Mouse (Mus musculus) olfactory bulb, adult 2 months (tissue): ENCODE measurements around the gene Lrba. TPM values are rescaled to one million over a fixed set of nuclear protein-coding genes. Genes with fewer than 3 reads are reported as not detected.

Experiments
- H3K27ac ChIP-seq: fragments of 200-500 bp; 2 replicates; pipeline ENCODE4 v1.5.1; 2012; ENCODE audit warnings: low read depth, low read length; ENCODE audit not compliant: insufficient read depth
- H3K4me1 ChIP-seq: fragments of 200-500 bp; 2 replicates; pipeline ENCODE4 v1.6.1; 2012; ENCODE audit warnings: low read length; ENCODE audit not compliant: control insufficient read depth, insufficient read depth
- H3K4me3 ChIP-seq: fragments of 200-500 bp; 2 replicates; pipeline ENCODE4 v1.5.1; 2012; ENCODE audit warnings: mild to moderate bottlenecking, low read depth, low read length, moderate library complexity; ENCODE audit not compliant: insufficient read depth
- CTCF ChIP-seq: fragments of 200-500 bp; IDR thresholded peaks from 2 replicates; pipeline ENCODE4 v1.5.1; 2012; ENCODE audit warnings: low read depth, mild to moderate bottlenecking, low read length, moderate library complexity; ENCODE audit not compliant: insufficient read depth
- POLR2A ChIP-seq: fragments of 200-500 bp; IDR thresholded peaks from 2 replicates; pipeline ENCODE4 v1.6.1; 2012; ENCODE audit warnings: mild to moderate bottlenecking, low read depth, low read length, moderate library complexity; ENCODE audit not compliant: insufficient read depth
- WGBS: fragments of 180-500 bp; shearing (Covaris S2); methylation state at CpG from one replicate; pipeline ENCODE4 v1.1.7; 2018; 5-methylcytosine and 5-hydroxymethylcytosine counted together
- polyA plus RNA-seq: library from polyadenylated mRNA; stranded (reverse); fragments of >200 nt; gene quantifications from 2 replicates; pipeline ENCODE4 v1.2.4, GENCODE M21; 2012; ENCODE audit warnings: low replicate concordance; ENCODE audit not compliant: missing spikeins, insufficient read depth, insufficient read length

The Lrba gene
- polyA plus RNA-seq, 1 experiment: not detected

GRCm38 (mm10) chr3:86386246-86386645, 161.8 kb downstream of the Lrba start:
- WGBS: 89% methylated on average over 4 of the region's 4 CpGs
- Histone ChIP-seq H3K4me1 (no peaks in the 10 kb centered on the region), H3K27ac (no peak overlapping the region), H3K4me3 (no peak overlapping the region)
- TF ChIP-seq POLR2A: no peak
- TF ChIP-seq CTCF: no peak

- 93% methylated on average over 2 of the region's 2 CpGs for WGBS
- no peak for TF ChIP-seq POLR2A
- TF ChIP-seq CTCF: no peak
- no peaks in the 10 kb centered on the region for H3K4me1 ChIP-seq
- H3K27ac ChIP-seq: no peak overlapping the region
- H3K4me3 ChIP-seq: no peak overlapping the region
Measured at GRCm38 (mm10) chr3:86423828-86424227, 199.3 kb downstream of the Lrba start.

- no peaks in the 10 kb centered on the region for H3K4me1 ChIP-seq
- no peak overlapping the region for H3K27ac ChIP-seq
- no peak for TF ChIP-seq POLR2A
- TF ChIP-seq CTCF: no peak
- 93% methylated on average over 1 of the region's 1 CpGs for WGBS
- H3K4me3 ChIP-seq: no peak overlapping the region
Measured at GRCm38 (mm10) chr3:86426733-86427132, 202.3 kb downstream of the Lrba start.

GRCm38 (mm10) chr3:86443497-86443896, 219.0 kb downstream of the Lrba start:
- Histone ChIP-seq H3K27ac (no peak overlapping the region), H3K4me1 (no peaks in the 10 kb centered on the region), H3K4me3 (no peak overlapping the region)
- no peak for TF ChIP-seq CTCF
- no peak for TF ChIP-seq POLR2A
- 36% methylated on average over 4 of the region's 4 CpGs for WGBS

- TF ChIP-seq CTCF: no peak
- no peak for TF ChIP-seq POLR2A
- no peak overlapping the region for H3K4me3 ChIP-seq
- H3K27ac ChIP-seq: no peak overlapping the region
- 99% methylated on average over 2 of the region's 2 CpGs for WGBS
- no peaks in the 10 kb centered on the region for H3K4me1 ChIP-seq
Measured at GRCm38 (mm10) chr3:86451211-86451610, 226.7 kb downstream of the Lrba start.

- H3K4me1 ChIP-seq: no peaks in the 10 kb centered on the region
- no peak overlapping the region for H3K4me3 ChIP-seq
- 78% methylated on average over 3 of the region's 3 CpGs for WGBS
- no peak overlapping the region for H3K27ac ChIP-seq
- TF ChIP-seq CTCF (no peak), POLR2A (no peak)
Measured at GRCm38 (mm10) chr3:86461582-86461981, 237.1 kb downstream of the Lrba start.

GRCm38 (mm10) chr3:86489992-86490391, 265.5 kb downstream of the Lrba start:
- Histone ChIP-seq H3K4me3 (no peak overlapping the region), H3K27ac (no peak overlapping the region), H3K4me1 (no peaks in the 10 kb centered on the region)
- TF ChIP-seq POLR2A (no peak), CTCF (no peak)
- WGBS: 63% methylated on average over 1 of the region's 1 CpGs

- H3K27ac ChIP-seq: no peak overlapping the region
Measured at GRCm38 (mm10) chr3:86500586-86500985, 276.1 kb downstream of the Lrba start.

GRCm38 (mm10) chr3:86518506-86519109, 294.1 kb downstream of the Lrba start:
- WGBS: 77% methylated on average over 2 of the region's 2 CpGs
- no peaks in the 10 kb centered on the region for H3K4me1 ChIP-seq

More at GRCm38 (mm10) chr3:86500586-86500985, 276.1 kb downstream of the Lrba start:
- no peak for TF ChIP-seq POLR2A
- no peak for TF ChIP-seq CTCF
- Histone ChIP-seq H3K4me3 (no peak overlapping the region), H3K4me1 (no peaks in the 10 kb centered on the region)

GRCm38 (mm10) chr3:86522880-86523505, 298.5 kb downstream of the Lrba start:
- Histone ChIP-seq H3K4me1 (no peaks in the 10 kb centered on the region), H3K27ac (no peak overlapping the region), H3K4me3 (no peak overlapping the region)
- WGBS: 61% methylated on average over 3 of the region's 3 CpGs
- TF ChIP-seq POLR2A (no peak), CTCF (no peak)

More at GRCm38 (mm10) chr3:86518506-86519109, 294.1 kb downstream of the Lrba start:
- no peak overlapping the region for H3K4me3 ChIP-seq
- no peak overlapping the region for H3K27ac ChIP-seq
- TF ChIP-seq POLR2A: no peak
- TF ChIP-seq CTCF: no peak
